Mouse (Mus musculus): Measurements from ENCODE around the gene Vkorc1. TPM values are rescaled to one million over a fixed set of nuclear protein-coding genes. Genes with fewer than 3 reads are reported as not detected.

Gene Vkorc1
- polyA plus RNA-seq, 1 experiment from 2014 or later: 108 TPM

- ATAC-seq (replicated peaks; ENCODE audit: low FRiP score) (no peak), DNase-seq (ENCODE audit: low spot score) (no peak)
- Histone ChIP-seq H3K9me3 (ENCODE audit: control insufficient read depth, low read length) (no peaks in the 10 kb centered on the region), H3K4me3 (ENCODE audit: low read depth, low read length) (no peak overlapping the region), H3K36me3 (ENCODE audit: control insufficient read depth, insufficient read depth, low read length) (no peaks in the 10 kb centered on the region), H3K4me1 (replicated peaks; ENCODE audit: control insufficient read depth, insufficient read depth, low read length) (peaks cover 45% of the 10 kb centered on the region), H3K27ac (ENCODE audit: low read depth, low read length) (peak overlapping the region; percentile 63; the same call in 1 of the 2 replicates), H3K27me3 (replicated peaks; ENCODE audit: control insufficient read depth, insufficient read depth, low read length) (no peaks in the 10 kb centered on the region), H3K9ac (ENCODE audit: low read depth, low read length) (0 out of 2 replicates have a peak overlapping the region, but pooled peaks have one; percentile 9), H3K4me2 (peak overlapping the region; percentile 31)
- WGBS: 41% methylated on average over 13 of the region's 13 CpGs
Measured at GRCm38 (mm10) chr7:127931351-127932135, 36.1 kb upstream of the Vkorc1 start.

- H3K4me1 ChIP-seq (replicated peaks; ENCODE audit: control insufficient read depth, insufficient read depth, low read length): peaks cover 39% of the 10 kb centered on the region
- no peak for DNase-seq (ENCODE audit: low spot score)
- H3K9me3 ChIP-seq (ENCODE audit: control insufficient read depth, low read length): no peaks in the 10 kb centered on the region
- no peak overlapping the region for H3K4me2 ChIP-seq
- H3K9ac ChIP-seq (ENCODE audit: low read depth, low read length): no peak overlapping the region
- WGBS: 79% methylated on average over 5 of the region's 5 CpGs
- no peaks in the 10 kb centered on the region for H3K27me3 ChIP-seq (replicated peaks; ENCODE audit: control insufficient read depth, insufficient read depth, low read length)
- peaks cover 2% of the 10 kb centered on the region; the same call in 1 of the 2 replicates for H3K36me3 ChIP-seq (ENCODE audit: control insufficient read depth, insufficient read depth, low read length)
- no peak overlapping the region for H3K27ac ChIP-seq (ENCODE audit: low read depth, low read length)
- no peak overlapping the region for H3K4me3 ChIP-seq (ENCODE audit: low read depth, low read length)
- ATAC-seq (replicated peaks; ENCODE audit: low FRiP score): no peak
Measured at GRCm38 (mm10) chr7:127930636-127931035, 35.2 kb upstream of the Vkorc1 start.

GRCm38 (mm10) chr7:127929923-127930322 is 34.5 kb upstream of the Vkorc1 start, which contains the start of gene Prss8:
Gene Prss8 (minus strand): TSS chr7:127930104.
- no peaks in the 10 kb centered on the region for H3K27me3 ChIP-seq (replicated peaks; ENCODE audit: control insufficient read depth, insufficient read depth, low read length)
- peak within 1 kb of the TSS; percentile 59 for H3K4me2 ChIP-seq
- 14% methylated on average over 6 of the region's 6 CpGs for WGBS
- no peak for DNase-seq (ENCODE audit: low spot score)
- peaks cover 36% of the 10 kb centered on the region for H3K4me1 ChIP-seq (replicated peaks; ENCODE audit: control insufficient read depth, insufficient read depth, low read length)
- H3K9ac ChIP-seq (ENCODE audit: low read depth, low read length): peak within 1 kb of the TSS; percentile 56
- ATAC-seq (replicated peaks; ENCODE audit: low FRiP score): no peak
- H3K27ac ChIP-seq (ENCODE audit: low read depth, low read length): no peak within 1 kb of the TSS
- H3K36me3 ChIP-seq (ENCODE audit: control insufficient read depth, insufficient read depth, low read length): peaks cover 3% of the 10 kb centered on the region; the same call in 1 of the 2 replicates
- peak within 1 kb of the TSS; percentile 34 for H3K4me3 ChIP-seq (ENCODE audit: low read depth, low read length)
- no peaks in the 10 kb centered on the region for H3K9me3 ChIP-seq (ENCODE audit: control insufficient read depth, low read length)

GRCm38 (mm10) chr7:127928596-127928995 is 33.2 kb upstream of the Vkorc1 start:
- H3K4me1 ChIP-seq (replicated peaks; ENCODE audit: control insufficient read depth, insufficient read depth, low read length): peaks cover 30% of the 10 kb centered on the region
- WGBS: 59% methylated on average over 5 of the region's 5 CpGs
- H3K4me3 ChIP-seq (ENCODE audit: low read depth, low read length): no peak overlapping the region
- no peak for ATAC-seq (replicated peaks; ENCODE audit: low FRiP score)
- peak overlapping the region; percentile 59 for H3K4me2 ChIP-seq
- H3K27ac ChIP-seq (ENCODE audit: low read depth, low read length): no peak overlapping the region
- H3K9ac ChIP-seq (ENCODE audit: low read depth, low read length): no peak overlapping the region
- H3K9me3 ChIP-seq (ENCODE audit: control insufficient read depth, low read length): no peaks in the 10 kb centered on the region
- no peak for DNase-seq (ENCODE audit: low spot score)
- H3K36me3 ChIP-seq (ENCODE audit: control insufficient read depth, insufficient read depth, low read length): peaks cover 3% of the 10 kb centered on the region; the same call in 1 of the 2 replicates
- no peaks in the 10 kb centered on the region for H3K27me3 ChIP-seq (replicated peaks; ENCODE audit: control insufficient read depth, insufficient read depth, low read length)

- Histone ChIP-seq H3K27me3 (replicated peaks; ENCODE audit: control insufficient read depth, insufficient read depth, low read length) (no peaks in the 10 kb centered on the region), H3K36me3 (ENCODE audit: control insufficient read depth, insufficient read depth, low read length) (peaks cover 9% of the 10 kb centered on the region; the same call in 1 of the 2 replicates), H3K9me3 (ENCODE audit: control insufficient read depth, low read length) (no peaks in the 10 kb centered on the region), H3K4me1 (replicated peaks; ENCODE audit: control insufficient read depth, insufficient read depth, low read length) (peaks cover 25% of the 10 kb centered on the region), H3K9ac (ENCODE audit: low read depth, low read length) (no peak overlapping the region), H3K4me3 (ENCODE audit: low read depth, low read length) (no peak overlapping the region), H3K4me2 (no peak overlapping the region), H3K27ac (ENCODE audit: low read depth, low read length) (no peak overlapping the region)
- 92% methylated on average over 11 of the region's 11 CpGs for WGBS
- no peak for DNase-seq (ENCODE audit: low spot score)
- ATAC-seq (replicated peaks; ENCODE audit: low FRiP score): no peak
Measured at GRCm38 (mm10) chr7:127927726-127928125, 32.3 kb upstream of the Vkorc1 start.

GRCm38 (mm10) chr7:127926846-127927245 is 31.4 kb upstream of the Vkorc1 start:
- Histone ChIP-seq H3K9ac (ENCODE audit: low read depth, low read length) (no peak overlapping the region), H3K27ac (ENCODE audit: low read depth, low read length) (no peak overlapping the region), H3K27me3 (replicated peaks; ENCODE audit: control insufficient read depth, insufficient read depth, low read length) (no peaks in the 10 kb centered on the region), H3K4me1 (replicated peaks; ENCODE audit: control insufficient read depth, insufficient read depth, low read length) (peaks cover 31% of the 10 kb centered on the region), H3K36me3 (ENCODE audit: control insufficient read depth, insufficient read depth, low read length) (peaks cover 9% of the 10 kb centered on the region; the same call in 1 of the 2 replicates), H3K4me2 (no peak overlapping the region), H3K9me3 (ENCODE audit: control insufficient read depth, low read length) (no peaks in the 10 kb centered on the region), H3K4me3 (ENCODE audit: low read depth, low read length) (no peak overlapping the region)
- DNase-seq (ENCODE audit: low spot score): no peak
- WGBS: 82% methylated on average over 11 of the region's 11 CpGs
- no peak for ATAC-seq (replicated peaks; ENCODE audit: low FRiP score)

- Histone ChIP-seq H3K4me2 (no peak overlapping the region), H3K9me3 (ENCODE audit: control insufficient read depth, low read length) (no peaks in the 10 kb centered on the region), H3K4me1 (replicated peaks; ENCODE audit: control insufficient read depth, insufficient read depth, low read length) (peaks cover 27% of the 10 kb centered on the region), H3K27ac (ENCODE audit: low read depth, low read length) (no peak overlapping the region), H3K4me3 (ENCODE audit: low read depth, low read length) (no peak overlapping the region), H3K36me3 (ENCODE audit: control insufficient read depth, insufficient read depth, low read length) (peaks cover 9% of the 10 kb centered on the region; the same call in 1 of the 2 replicates), H3K9ac (ENCODE audit: low read depth, low read length) (no peak overlapping the region), H3K27me3 (replicated peaks; ENCODE audit: control insufficient read depth, insufficient read depth, low read length) (no peaks in the 10 kb centered on the region)
- no peak for ATAC-seq (replicated peaks; ENCODE audit: low FRiP score)
- DNase-seq (ENCODE audit: low spot score): no peak
- WGBS: 86% methylated on average over 8 of the region's 8 CpGs
Measured at GRCm38 (mm10) chr7:127926066-127926465, 30.6 kb upstream of the Vkorc1 start.

- no peak overlapping the region for H3K4me3 ChIP-seq (ENCODE audit: low read depth, low read length)
- DNase-seq (ENCODE audit: low spot score): no peak
- no peaks in the 10 kb centered on the region for H3K27me3 ChIP-seq (replicated peaks; ENCODE audit: control insufficient read depth, insufficient read depth, low read length)
- H3K36me3 ChIP-seq (ENCODE audit: control insufficient read depth, insufficient read depth, low read length): peaks cover 9% of the 10 kb centered on the region; the same call in 1 of the 2 replicates
- peaks cover 25% of the 10 kb centered on the region for H3K4me1 ChIP-seq (replicated peaks; ENCODE audit: control insufficient read depth, insufficient read depth, low read length)
- 82% methylated on average over 5 of the region's 5 CpGs for WGBS
- H3K9ac ChIP-seq (ENCODE audit: low read depth, low read length): no peak overlapping the region
- no peak for ATAC-seq (replicated peaks; ENCODE audit: low FRiP score)
- no peak overlapping the region for H3K27ac ChIP-seq (ENCODE audit: low read depth, low read length)
- H3K9me3 ChIP-seq (ENCODE audit: control insufficient read depth, low read length): no peaks in the 10 kb centered on the region
- no peak overlapping the region for H3K4me2 ChIP-seq
Measured at GRCm38 (mm10) chr7:127925252-127925651, 29.8 kb upstream of the Vkorc1 start.

GRCm38 (mm10) chr7:127923714-127924113 is 28.3 kb upstream of the Vkorc1 start:
- Histone ChIP-seq H3K9me3 (ENCODE audit: control insufficient read depth, low read length) (no peaks in the 10 kb centered on the region), H3K4me2 (no peak overlapping the region), H3K9ac (ENCODE audit: low read depth, low read length) (no peak overlapping the region), H3K4me1 (replicated peaks; ENCODE audit: control insufficient read depth, insufficient read depth, low read length) (peaks cover 11% of the 10 kb centered on the region; the same call in 1 of the 2 replicates), H3K27ac (ENCODE audit: low read depth, low read length) (no peak overlapping the region), H3K27me3 (replicated peaks; ENCODE audit: control insufficient read depth, insufficient read depth, low read length) (no peaks in the 10 kb centered on the region), H3K36me3 (ENCODE audit: control insufficient read depth, insufficient read depth, low read length) (peaks cover 9% of the 10 kb centered on the region; the same call in 1 of the 2 replicates), H3K4me3 (ENCODE audit: low read depth, low read length) (no peak overlapping the region)
- DNase-seq (ENCODE audit: low spot score) (no peak), ATAC-seq (replicated peaks; ENCODE audit: low FRiP score) (no peak)
- WGBS: 86% methylated on average over 5 of the region's 5 CpGs
